29 mouse cellular contexts compared by ENCODE assay signal in the genomic region with DNA sequence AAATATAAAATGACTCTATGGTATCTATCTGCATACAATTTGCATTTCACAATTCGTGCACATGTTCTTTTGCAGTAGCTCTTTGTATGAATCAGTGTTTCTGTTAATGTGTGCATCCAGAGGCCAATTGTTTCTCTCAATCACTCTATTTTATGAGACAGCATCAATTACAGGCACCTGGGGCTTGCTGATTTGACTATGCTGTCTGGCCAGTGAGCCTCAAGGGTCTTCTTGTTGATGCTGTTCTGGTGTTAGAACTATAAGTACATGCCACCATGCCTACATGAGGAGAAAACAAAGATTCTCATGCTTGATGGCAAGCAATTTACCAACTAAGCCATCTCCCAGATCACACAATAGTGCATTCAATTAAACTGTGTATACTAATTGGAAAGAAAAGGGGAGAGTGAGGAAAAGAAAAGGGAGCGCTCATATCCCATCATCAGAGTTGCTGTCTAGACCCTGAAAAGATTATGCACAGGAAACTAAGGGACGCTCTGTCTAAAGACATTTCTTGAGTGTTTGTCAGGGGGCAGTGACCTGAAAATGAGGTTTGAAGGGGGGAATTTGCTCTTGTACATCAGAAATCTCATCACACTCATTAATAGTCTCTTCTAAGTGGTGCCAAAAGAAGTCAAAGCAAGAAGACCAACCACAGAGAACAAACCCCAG.
DNase-seq lines count a peak whose midpoint lies in the region; ATAC-seq and TF ChIP-seq lines count a peak whose summit lies in the region.
"Had no signal": no experiment of that assay in that cellular context is flagged by ENCODE, and none has a peak within 500 bp of the region (broad histone marks: within the 10 kb centered on the region; RNA-seq: fewer than 3 reads in every experiment).

No protein-coding gene starts in this region.

- no peak overlapping the region for H3K9ac ChIP-seq in forebrain, embryonic 11.5 days (ENCODE audit: low read length)
- H3K9ac ChIP-seq in forebrain, embryonic 16.5 days (replicated peaks; ENCODE audit: low read depth, low read length) = no peak overlapping the region
- no peak overlapping the region for H3K9ac ChIP-seq in midbrain, embryonic 13.5 days (replicated peaks)
- no peak overlapping the region for H3K9ac ChIP-seq in midbrain, embryonic 15.5 days
- H3K9ac ChIP-seq in neural tube, embryonic 14.5 days (replicated peaks; ENCODE audit: low read depth, low read length) = no peak overlapping the region
- H3K9ac ChIP-seq: heart, embryonic 15.5 days; hindbrain, embryonic 12.5 days; limb, embryonic 12.5 days; liver, embryonic 15.5 days; lung, embryonic 14.5 days; midbrain, embryonic 12.5 days; stomach, embryonic 15.5 days had no signal

- no peaks in the 10 kb centered on the region for H3K9me3 ChIP-seq in forebrain, embryonic 11.5 days (ENCODE audit: control insufficient read depth, low read length)
- no peaks in the 10 kb centered on the region for H3K9me3 ChIP-seq in forebrain, embryonic 16.5 days (ENCODE audit: control insufficient read depth, low read length)
- H3K9me3 ChIP-seq in midbrain, embryonic 13.5 days = no peaks in the 10 kb centered on the region
- H3K9me3 ChIP-seq in midbrain, embryonic 15.5 days = no peaks in the 10 kb centered on the region
- H3K9me3 ChIP-seq in neural tube, embryonic 14.5 days (ENCODE audit: control insufficient read depth, low read length) = no peaks in the 10 kb centered on the region
- H3K9me3 ChIP-seq: G1E; heart, embryonic 10.5 days; heart, embryonic 15.5 days; hindbrain, embryonic 12.5 days; limb, embryonic 12.5 days; liver, embryonic 15.5 days; midbrain, embryonic 12.5 days; stomach, embryonic 15.5 days had no signal

- H3K27me3 ChIP-seq in forebrain, embryonic 11.5 days (ENCODE audit: control insufficient read depth, insufficient read depth, low read length) = no peaks in the 10 kb centered on the region
- H3K27me3 ChIP-seq in forebrain, embryonic 16.5 days (replicated peaks; ENCODE audit: control insufficient read depth, insufficient read depth, low read length) = no peaks in the 10 kb centered on the region
- no peaks in the 10 kb centered on the region for H3K27me3 ChIP-seq in midbrain, embryonic 13.5 days
- no peaks in the 10 kb centered on the region for H3K27me3 ChIP-seq in midbrain, embryonic 15.5 days (replicated peaks)
- no peaks in the 10 kb centered on the region for H3K27me3 ChIP-seq in neural tube, embryonic 14.5 days (ENCODE audit: control insufficient read depth, insufficient read depth, low read length)
- H3K27me3 ChIP-seq: heart, embryonic 15.5 days; hindbrain, embryonic 12.5 days; limb, embryonic 12.5 days; liver, embryonic 15.5 days; midbrain, embryonic 12.5 days; Patski; stomach, embryonic 15.5 days had no signal

- WGBS in forebrain, embryonic 11.5 days = 40% methylated on average over 3 of the region's 3 CpGs
- WGBS in forebrain, embryonic 16.5 days = 30% methylated on average over 3 of the region's 3 CpGs
- WGBS in midbrain, embryonic 13.5 days = 73% methylated on average over 3 of the region's 3 CpGs
- 59% methylated on average over 3 of the region's 3 CpGs for WGBS in midbrain, embryonic 15.5 days
- WGBS in neural tube, embryonic 14.5 days = 55% methylated on average over 3 of the region's 3 CpGs

- TF ChIP-seq CTCF in brain, embryonic 14.5 days (IDR thresholded peaks at IDR 0.05; ENCODE audit: borderline replicate concordance, extremely low read depth, insufficient read depth, insufficient read length) = no peak

- H3K27ac ChIP-seq in forebrain, embryonic 11.5 days (ENCODE audit: low read depth, low read length) = no peak overlapping the region
- no peak overlapping the region for H3K27ac ChIP-seq in forebrain, embryonic 16.5 days (ENCODE audit: low read length)
- H3K27ac ChIP-seq in midbrain, embryonic 13.5 days = peak overlapping the region; percentile 35; the same call in 1 of the 2 replicates
- H3K27ac ChIP-seq in midbrain, embryonic 15.5 days = no peak overlapping the region
- no peak overlapping the region for H3K27ac ChIP-seq in neural tube, embryonic 14.5 days (ENCODE audit: low read depth, low read length)
- H3K27ac ChIP-seq: heart, embryonic 10.5 days; heart, embryonic 15.5 days; hindbrain, embryonic 12.5 days; left cerebral cortex, adult 2 months; limb, embryonic 12.5 days; liver, embryonic 15.5 days; midbrain, embryonic 12.5 days; stomach, embryonic 15.5 days had no signal

- no peaks in the 10 kb centered on the region for H3K36me3 ChIP-seq in forebrain, embryonic 11.5 days (ENCODE audit: control insufficient read depth, insufficient read depth, low read length)
- no peaks in the 10 kb centered on the region for H3K36me3 ChIP-seq in forebrain, embryonic 16.5 days (ENCODE audit: control insufficient read depth, insufficient read depth)
- no peaks in the 10 kb centered on the region for H3K36me3 ChIP-seq in midbrain, embryonic 13.5 days
- no peaks in the 10 kb centered on the region for H3K36me3 ChIP-seq in midbrain, embryonic 15.5 days (replicated peaks)
- no peaks in the 10 kb centered on the region for H3K36me3 ChIP-seq in neural tube, embryonic 14.5 days (ENCODE audit: control insufficient read depth, insufficient read depth, low read length)
- H3K36me3 ChIP-seq: G1E; heart, embryonic 10.5 days; heart, embryonic 15.5 days; hindbrain, embryonic 12.5 days; limb, embryonic 12.5 days; liver, embryonic 15.5 days; midbrain, embryonic 12.5 days; stomach, embryonic 15.5 days had no signal

- no peak for TF ChIP-seq POLR2A in brain, embryonic 14.5 days (IDR thresholded peaks at IDR 0.05; ENCODE audit: borderline replicate concordance, extremely low read depth, insufficient read depth, insufficient read length, poor library complexity, severe bottlenecking)

- no peak for DNase-seq in forebrain, embryonic 11.5 days (ENCODE audit: low spot score)
- DNase-seq in brain, embryonic 14.5 days (ENCODE audit: low read depth) = peak; percentile 47
- DNase-seq in urinary bladder, postnatal 36 days (ENCODE audit: low spot score in 2 of 2) = no peak
- no peak for DNase-seq in layer of hippocampus, adult 8-10 months (ENCODE audit: low spot score in 2 of 2)
- DNase-seq: adrenal gland, postnatal 10 days; cerebellum, adult 11 months; cerebellum, adult 9-11 months; embryo, embryonic 11 days; gastrocnemius, postnatal 14 days; kidney, adult 11 months; kidney, postnatal 14 days; lung, embryonic 14.5 days; lung, postnatal 14 days; thymus, postnatal 14 days had no signal

- ATAC-seq in forebrain, embryonic 11.5 days (replicated peaks; ENCODE audit: low FRiP score) = peak; percentile 42; the same call in 1 of the 2 replicates
- no peak for ATAC-seq in forebrain, embryonic 16.5 days
- ATAC-seq in midbrain, embryonic 13.5 days = no peak
- ATAC-seq in midbrain, embryonic 15.5 days (replicated peaks) = no peak
- ATAC-seq in neural tube, embryonic 14.5 days (ENCODE audit: low read depth) = peak; percentile 56; the same call in 1 of the 2 replicates
- ATAC-seq: inflammation-experienced regulatory T-cells, adult 6 months; Patski had no signal

- peaks cover 2% of the 10 kb centered on the region; the same call in 1 of the 2 replicates for H3K4me1 ChIP-seq in forebrain, embryonic 11.5 days (replicated peaks; ENCODE audit: control insufficient read depth, insufficient read depth, low read length)
- no peaks in the 10 kb centered on the region for H3K4me1 ChIP-seq in forebrain, embryonic 16.5 days (replicated peaks; ENCODE audit: control insufficient read depth, insufficient read depth, low read length)
- H3K4me1 ChIP-seq in midbrain, embryonic 13.5 days (replicated peaks) = peaks cover 8% of the 10 kb centered on the region; the same call in 1 of the 2 replicates
- 0 out of 2 replicates have a peak, but pooled peaks cover 2% of the 10 kb centered on the region for H3K4me1 ChIP-seq in midbrain, embryonic 15.5 days
- no peaks in the 10 kb centered on the region for H3K4me1 ChIP-seq in neural tube, embryonic 14.5 days (ENCODE audit: control insufficient read depth, insufficient read depth, low read length)
- H3K4me1 ChIP-seq: heart, embryonic 10.5 days; heart, embryonic 15.5 days; hindbrain, embryonic 12.5 days; limb, embryonic 12.5 days; liver, embryonic 15.5 days; midbrain, embryonic 12.5 days; stomach, embryonic 15.5 days had no signal

- H3K4me2 ChIP-seq in forebrain, embryonic 11.5 days (ENCODE audit: low read depth, low read length, severe bottlenecking) = no peak overlapping the region
- no peak overlapping the region for H3K4me2 ChIP-seq in forebrain, embryonic 16.5 days (ENCODE audit: low read length)
- H3K4me2 ChIP-seq in midbrain, embryonic 13.5 days (replicated peaks) = no peak overlapping the region
- H3K4me2 ChIP-seq in midbrain, embryonic 15.5 days = no peak overlapping the region
- no peak overlapping the region for H3K4me2 ChIP-seq in neural tube, embryonic 14.5 days (ENCODE audit: low read depth, low read length)
- H3K4me2 ChIP-seq: heart, embryonic 15.5 days; hindbrain, embryonic 12.5 days; limb, embryonic 12.5 days; liver, embryonic 15.5 days; lung, embryonic 14.5 days; midbrain, embryonic 12.5 days; stomach, embryonic 15.5 days had no signal

- H3K4me3 ChIP-seq in forebrain, embryonic 11.5 days (ENCODE audit: low read depth, low read length) = no peak overlapping the region
- no peak overlapping the region for H3K4me3 ChIP-seq in forebrain, embryonic 16.5 days (replicated peaks; ENCODE audit: low read length)
- no peak overlapping the region for H3K4me3 ChIP-seq in midbrain, embryonic 13.5 days (replicated peaks)
- H3K4me3 ChIP-seq in midbrain, embryonic 15.5 days = no peak overlapping the region
- no peak overlapping the region for H3K4me3 ChIP-seq in neural tube, embryonic 14.5 days (ENCODE audit: low read depth, low read length)
- H3K4me3 ChIP-seq: heart, embryonic 10.5 days; heart, embryonic 15.5 days; hindbrain, embryonic 12.5 days; left cerebral cortex, adult 2 months; limb, embryonic 12.5 days; liver, embryonic 15.5 days; midbrain, embryonic 12.5 days; stomach, embryonic 15.5 days had no signal

Comparison
In these comparisons a context has a peak if more than half of its experiments do, and no peak if none do; other contexts are left out.
1. ATAC-seq: peak in forebrain, embryonic 11.5 days (single experiment) and neural tube, embryonic 14.5 days (single experiment); none in forebrain, embryonic 16.5 days (single experiment), midbrain, embryonic 13.5 days (single experiment) and midbrain, embryonic 15.5 days (single experiment).